Mouse (Mus musculus): ENCODE measurements at regions not wholly inside any gene's neighbourhood (a gene's known extent, or its start where the extent isn't known, plus 50 kb on each side); places are given as distances from the start of the nearest gene placed in this dataset.

DNA sequence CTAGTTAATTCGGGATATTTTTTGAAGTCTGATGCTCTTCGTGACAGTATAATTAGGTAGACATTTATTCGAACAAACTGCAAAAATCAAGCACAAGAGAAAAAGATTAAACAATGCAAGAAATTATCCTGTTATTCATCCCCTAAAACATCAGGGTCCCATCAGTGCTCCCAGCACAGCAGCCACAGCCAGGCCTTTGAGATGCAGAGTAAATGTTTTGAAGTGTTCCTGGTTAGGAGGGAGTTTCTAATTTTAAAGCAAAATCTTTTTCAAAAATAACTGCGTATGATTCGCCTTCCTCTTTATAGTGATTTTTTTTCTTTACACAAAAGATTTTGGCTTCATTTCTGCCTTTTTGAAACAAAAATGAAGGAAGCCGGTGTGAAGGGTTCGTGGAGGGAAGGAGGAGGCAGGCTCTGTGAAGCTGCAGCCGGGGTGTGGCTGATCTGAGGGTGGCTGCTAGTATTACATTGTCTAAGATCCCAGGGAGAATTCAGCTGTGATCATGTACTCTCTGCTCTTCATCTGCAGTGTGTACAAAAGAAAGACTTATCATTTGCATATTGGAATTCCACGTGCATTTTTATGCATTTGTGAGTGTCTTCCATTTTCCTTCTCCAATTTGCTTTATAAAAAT is 534.7 kb downstream of the Rwdd3 start:
- no peaks in the 10 kb centered on the region for H3K27me3 ChIP-seq (ENCODE audit: insufficient read depth, low read length)
- no peak overlapping the region for H3K4me3 ChIP-seq (replicated peaks; ENCODE audit: low read length)
- H3K9me3 ChIP-seq (ENCODE audit: low read length): no peaks in the 10 kb centered on the region
- TF ChIP-seq POU5F1 (IDR thresholded peaks at IDR 0.05; ENCODE audit: borderline replicate concordance, low read length): no peak
- no peak for TF ChIP-seq NANOG (IDR thresholded peaks at IDR 0.05; ENCODE audit: borderline replicate concordance, low read length)
- TF ChIP-seq CTCF (conservative IDR thresholded peaks at IDR 0.05; ENCODE audit: low read length): no peak
- H3K4me1 ChIP-seq (replicated peaks; ENCODE audit: low read depth, low read length): no peaks in the 10 kb centered on the region
- H3K36me3 ChIP-seq (ENCODE audit: insufficient read depth, low read length): no peaks in the 10 kb centered on the region

DNA sequence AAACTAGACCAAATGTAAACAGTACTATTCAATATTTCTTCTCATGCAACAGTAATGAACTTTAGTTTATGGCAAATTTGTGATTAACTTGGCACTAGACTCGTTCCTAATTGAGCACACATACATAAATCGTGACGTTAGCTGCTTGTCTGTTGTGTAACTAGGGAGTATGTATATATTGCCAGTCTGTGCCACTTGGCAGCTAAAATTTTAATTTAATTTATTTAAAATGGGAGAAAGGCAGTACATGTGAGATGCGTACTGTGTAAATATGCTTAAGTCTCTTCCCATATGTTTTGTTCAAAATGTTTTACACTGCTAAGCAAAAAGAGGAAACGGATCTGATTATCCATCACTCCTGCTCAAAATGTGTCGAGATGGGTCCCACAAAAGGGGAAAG is 553.1 kb downstream of the Rwdd3 start:
- Histone ChIP-seq H3K9me3 (ENCODE audit: low read length) (no peaks in the 10 kb centered on the region), H3K36me3 (ENCODE audit: insufficient read depth, low read length) (no peaks in the 10 kb centered on the region)

DNA sequence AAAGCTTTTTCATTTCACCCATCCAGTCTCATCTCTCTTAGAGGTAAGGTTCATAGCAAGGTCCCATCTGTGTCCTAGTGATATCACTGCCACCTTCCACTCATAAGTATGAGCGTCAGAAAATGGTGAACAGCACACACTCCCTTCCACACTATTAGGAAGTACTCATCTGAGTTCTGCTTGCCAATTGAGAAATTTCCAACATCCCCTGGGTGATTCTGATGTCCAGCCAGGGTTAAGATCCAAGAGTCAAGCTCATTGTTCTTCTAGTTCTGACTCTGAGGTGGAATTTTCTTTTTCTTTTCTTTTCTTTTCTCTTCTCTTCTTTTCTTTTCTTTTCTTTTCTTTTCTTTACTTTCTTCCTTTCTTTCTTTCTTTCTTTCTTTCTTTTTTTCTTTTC is 577.3 kb downstream of the Rwdd3 start:
- Histone ChIP-seq H3K4me1 (replicated peaks; ENCODE audit: low read depth, low read length) (no peaks in the 10 kb centered on the region), H3K4me3 (replicated peaks; ENCODE audit: low read length) (no peak overlapping the region), H3K9me3 (ENCODE audit: low read length) (no peaks in the 10 kb centered on the region), H3K36me3 (ENCODE audit: insufficient read depth, low read length) (no peaks in the 10 kb centered on the region), H3K27me3 (ENCODE audit: insufficient read depth, low read length) (no peaks in the 10 kb centered on the region)
- TF ChIP-seq CTCF (conservative IDR thresholded peaks at IDR 0.05; ENCODE audit: low read length) (no peak), NANOG (IDR thresholded peaks at IDR 0.05; ENCODE audit: borderline replicate concordance, low read length) (no peak), POU5F1 (IDR thresholded peaks at IDR 0.05; ENCODE audit: borderline replicate concordance, low read length) (no peak)

More for the DNA sequence above, 553.1 kb downstream of the Rwdd3 start:
- no peaks in the 10 kb centered on the region for H3K27me3 ChIP-seq (ENCODE audit: insufficient read depth, low read length)
- H3K4me3 ChIP-seq (replicated peaks; ENCODE audit: low read length): no peak overlapping the region
- H3K4me1 ChIP-seq (replicated peaks; ENCODE audit: low read depth, low read length): no peaks in the 10 kb centered on the region
- TF ChIP-seq NANOG (IDR thresholded peaks at IDR 0.05; ENCODE audit: borderline replicate concordance, low read length) (no peak), POU5F1 (IDR thresholded peaks at IDR 0.05; ENCODE audit: borderline replicate concordance, low read length) (no peak), CTCF (conservative IDR thresholded peaks at IDR 0.05; ENCODE audit: low read length) (no peak)

DNA sequence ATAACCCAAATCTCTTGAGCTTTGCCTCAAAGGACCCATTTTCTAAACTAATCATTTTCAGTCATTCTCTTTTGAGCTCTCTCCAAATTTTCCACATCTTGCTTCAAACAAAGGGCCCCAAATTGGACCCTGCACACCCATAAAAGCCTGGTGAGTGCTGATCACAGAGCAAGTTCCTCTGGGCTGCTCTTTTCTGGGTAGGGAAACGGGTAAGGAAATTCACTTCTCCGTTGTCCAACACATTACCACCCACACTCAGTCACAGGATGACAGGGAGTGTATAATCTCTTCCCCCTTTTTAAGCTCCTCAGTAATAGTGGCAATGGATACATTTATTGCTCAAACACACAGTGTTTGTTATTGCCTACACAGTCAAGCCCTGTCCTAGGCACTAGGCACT is 580.3 kb downstream of the Rwdd3 start:
- no peak for TF ChIP-seq CTCF (conservative IDR thresholded peaks at IDR 0.05; ENCODE audit: low read length)
- TF ChIP-seq POU5F1 (IDR thresholded peaks at IDR 0.05; ENCODE audit: borderline replicate concordance, low read length): no peak
- no peak for TF ChIP-seq NANOG (IDR thresholded peaks at IDR 0.05; ENCODE audit: borderline replicate concordance, low read length)
- Histone ChIP-seq H3K9me3 (ENCODE audit: low read length) (no peaks in the 10 kb centered on the region), H3K4me1 (replicated peaks; ENCODE audit: low read depth, low read length) (no peaks in the 10 kb centered on the region), H3K36me3 (ENCODE audit: insufficient read depth, low read length) (no peaks in the 10 kb centered on the region), H3K4me3 (replicated peaks; ENCODE audit: low read length) (no peak overlapping the region), H3K27me3 (ENCODE audit: insufficient read depth, low read length) (no peaks in the 10 kb centered on the region)

DNA sequence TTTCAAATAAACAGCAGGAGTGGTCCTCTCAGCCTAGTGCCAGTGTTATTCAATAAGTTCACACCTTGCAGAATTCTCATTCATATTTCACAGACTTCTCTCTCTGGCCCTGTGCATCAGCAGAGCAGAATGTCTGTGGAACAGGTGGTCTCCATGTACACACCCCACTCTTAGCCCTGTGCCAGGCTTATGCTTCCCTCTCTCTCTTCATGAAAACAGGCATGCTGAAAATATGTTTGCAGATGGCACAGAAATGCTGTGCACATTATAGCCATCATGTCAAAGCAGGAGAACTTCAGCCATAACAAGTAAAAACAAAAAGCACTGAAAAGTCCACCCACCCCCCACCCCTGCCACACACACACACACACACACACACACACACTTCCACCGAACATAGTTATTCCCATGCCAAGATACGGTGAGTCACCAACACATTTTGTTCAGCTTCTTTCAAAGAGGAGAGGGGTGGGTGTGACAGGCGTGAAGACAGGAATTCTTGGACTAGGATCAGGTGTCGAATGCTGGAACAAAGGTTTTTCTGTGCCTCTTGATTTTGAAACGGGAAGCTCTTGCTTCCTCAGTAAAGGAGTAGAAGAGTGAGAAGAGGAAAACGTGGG is 600.6 kb downstream of the Rwdd3 start:
- no peaks in the 10 kb centered on the region for H3K36me3 ChIP-seq (ENCODE audit: insufficient read depth, low read length)
- no peak for TF ChIP-seq CTCF (conservative IDR thresholded peaks at IDR 0.05; ENCODE audit: low read length)
- TF ChIP-seq NANOG (IDR thresholded peaks at IDR 0.05; ENCODE audit: borderline replicate concordance, low read length): no peak
- TF ChIP-seq POU5F1 (IDR thresholded peaks at IDR 0.05; ENCODE audit: borderline replicate concordance, low read length): no peak
- no peaks in the 10 kb centered on the region for H3K4me1 ChIP-seq (replicated peaks; ENCODE audit: low read depth, low read length)
- H3K9me3 ChIP-seq (ENCODE audit: low read length): no peaks in the 10 kb centered on the region
- H3K27me3 ChIP-seq (ENCODE audit: insufficient read depth, low read length): no peaks in the 10 kb centered on the region
- H3K4me3 ChIP-seq (replicated peaks; ENCODE audit: low read length): no peak overlapping the region

DNA sequence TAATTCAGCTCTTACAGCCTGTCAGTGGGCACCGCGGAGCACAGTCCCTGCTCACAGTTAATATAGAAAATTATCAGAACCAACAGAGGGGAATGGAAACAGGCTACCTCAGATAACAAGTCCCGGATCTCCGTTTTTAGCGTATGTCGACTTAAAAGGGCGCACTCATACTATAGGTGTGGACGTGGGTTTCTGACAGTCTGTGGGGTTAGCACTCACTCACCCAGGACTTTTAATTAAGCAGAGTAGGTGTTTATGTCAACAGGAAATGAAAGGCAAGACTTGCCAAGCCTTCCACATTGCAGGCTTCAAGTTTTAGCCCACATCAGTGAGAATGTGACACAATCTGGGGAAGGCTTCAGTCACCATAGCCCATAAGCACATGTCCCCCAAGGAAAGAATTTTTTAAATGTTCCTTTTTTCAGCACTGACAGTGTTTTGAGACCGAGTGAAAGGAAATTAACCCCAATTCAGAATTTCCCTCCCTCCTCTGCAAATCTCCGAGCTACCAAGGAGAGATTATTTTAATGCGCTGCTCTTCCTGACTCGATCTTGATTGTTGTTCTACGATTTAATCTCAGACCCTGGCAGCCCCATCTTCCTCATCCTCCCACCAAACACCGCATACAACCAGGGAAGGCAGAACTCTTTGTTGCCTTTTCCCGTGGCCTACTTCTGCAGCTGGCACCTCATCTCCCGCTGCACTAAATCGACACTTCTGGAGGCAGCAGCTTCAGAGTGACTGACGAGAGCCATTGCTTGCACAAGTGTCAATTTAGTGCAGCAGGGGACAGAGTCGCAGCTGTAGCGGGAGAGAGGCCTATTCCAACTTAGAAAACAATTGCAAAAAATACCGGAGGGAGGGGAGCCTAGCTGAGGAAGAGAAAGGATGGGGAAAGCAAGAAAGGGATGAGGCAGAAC is 629.7 kb downstream of the Rwdd3 start:
- H3K9me3 ChIP-seq (ENCODE audit: low read length): no peaks in the 10 kb centered on the region
- H3K27me3 ChIP-seq (ENCODE audit: insufficient read depth, low read length): no peaks in the 10 kb centered on the region
- H3K4me3 ChIP-seq (replicated peaks; ENCODE audit: low read length): no peak overlapping the region
- no peaks in the 10 kb centered on the region for H3K36me3 ChIP-seq (ENCODE audit: insufficient read depth, low read length)
- no peak for TF ChIP-seq CTCF (conservative IDR thresholded peaks at IDR 0.05; ENCODE audit: low read length)
- H3K4me1 ChIP-seq (replicated peaks; ENCODE audit: low read depth, low read length): no peaks in the 10 kb centered on the region

DNA sequence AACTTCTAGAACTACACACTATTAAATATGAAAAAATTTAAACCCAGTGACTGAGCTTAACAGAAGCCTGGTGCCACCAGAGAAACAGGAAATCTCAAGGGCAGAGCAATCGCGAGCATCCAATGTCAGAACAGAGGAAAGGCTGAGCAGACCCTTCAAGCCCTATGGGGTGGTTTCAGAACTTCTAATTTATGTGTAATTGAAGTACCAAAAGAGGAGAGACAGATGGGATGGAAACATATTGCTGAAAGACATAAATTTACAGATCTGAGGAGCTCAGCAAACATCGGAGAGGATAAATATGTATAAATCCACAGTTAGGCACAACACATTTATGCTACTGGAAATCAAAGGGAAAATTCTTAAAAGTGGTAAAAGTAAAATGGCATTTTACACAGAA is 637.6 kb downstream of the Rwdd3 start:
- H3K9me3 ChIP-seq (ENCODE audit: low read length): no peaks in the 10 kb centered on the region
- no peaks in the 10 kb centered on the region for H3K27me3 ChIP-seq (ENCODE audit: insufficient read depth, low read length)
- no peaks in the 10 kb centered on the region for H3K4me1 ChIP-seq (replicated peaks; ENCODE audit: low read depth, low read length)
- no peak for TF ChIP-seq NANOG (IDR thresholded peaks at IDR 0.05; ENCODE audit: borderline replicate concordance, low read length)
- TF ChIP-seq CTCF (conservative IDR thresholded peaks at IDR 0.05; ENCODE audit: low read length): no peak
- no peak for TF ChIP-seq POU5F1 (IDR thresholded peaks at IDR 0.05; ENCODE audit: borderline replicate concordance, low read length)
- no peaks in the 10 kb centered on the region for H3K36me3 ChIP-seq (ENCODE audit: insufficient read depth, low read length)
- H3K4me3 ChIP-seq (replicated peaks; ENCODE audit: low read length): no peak overlapping the region

DNA sequence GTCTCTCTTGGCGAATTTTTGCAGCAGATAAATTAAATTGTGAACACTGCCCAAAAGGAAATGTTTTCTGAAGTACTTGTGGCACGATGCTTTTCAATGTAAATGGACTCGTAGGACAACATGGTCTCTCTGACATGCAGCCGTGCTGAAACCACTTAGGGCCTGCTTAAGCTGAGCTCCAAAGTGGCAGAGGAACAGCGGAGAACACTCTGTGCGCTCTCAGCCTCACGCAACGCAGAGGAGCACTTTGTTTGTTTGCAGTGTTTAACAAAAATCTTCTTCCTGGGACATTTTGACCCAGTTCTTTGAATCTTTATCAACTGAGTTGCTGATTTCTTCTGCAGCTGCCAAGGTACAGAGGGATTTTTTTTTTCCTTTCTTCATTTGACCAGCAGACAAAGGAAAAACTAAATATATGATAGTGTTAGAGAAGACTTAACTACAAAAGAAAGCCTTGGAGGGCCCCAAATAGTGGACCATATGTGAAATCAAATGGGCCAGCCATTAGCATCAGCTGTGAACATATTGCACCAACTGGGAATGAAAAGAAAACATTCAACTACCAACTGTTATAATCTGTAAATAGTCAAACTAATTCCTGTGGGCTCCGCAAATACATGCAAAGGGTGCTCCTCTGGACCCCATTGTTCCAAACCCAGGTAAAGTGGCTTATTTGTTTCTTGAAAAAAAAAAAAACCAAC is 639.5 kb downstream of the Rwdd3 start:
- H3K9me3 ChIP-seq (ENCODE audit: low read length): no peaks in the 10 kb centered on the region
- no peaks in the 10 kb centered on the region for H3K27me3 ChIP-seq (ENCODE audit: insufficient read depth, low read length)
- TF ChIP-seq POU5F1 (IDR thresholded peaks at IDR 0.05; ENCODE audit: borderline replicate concordance, low read length) (no peak), NANOG (IDR thresholded peaks at IDR 0.05; ENCODE audit: borderline replicate concordance, low read length) (no peak), CTCF (conservative IDR thresholded peaks at IDR 0.05; ENCODE audit: low read length) (no peak)
- H3K4me1 ChIP-seq (replicated peaks; ENCODE audit: low read depth, low read length): no peaks in the 10 kb centered on the region
- no peak overlapping the region for H3K4me3 ChIP-seq (replicated peaks; ENCODE audit: low read length)
- H3K36me3 ChIP-seq (ENCODE audit: insufficient read depth, low read length): no peaks in the 10 kb centered on the region

Data from E14TG2a.4 (cell line).